Mouse (Mus musculus) layer of hippocampus, postnatal 25 days (tissue): ENCODE data around the gene Sprr2a3. TPM values are rescaled to one million over a fixed set of nuclear protein-coding genes. Genes with fewer than 3 reads are reported as not detected.
"Not testable (repeated sequence)": the region's sequence is repeated elsewhere in the genome, so short reads cannot be mapped to it uniquely, and the experiment has no call there.

Experiments used
- DNase-seq, 2 experiments: peaks; one replicate each; pipeline ENCODE4 v3.0.0; 2022; ENCODE audit warnings: mixed read lengths in 2 of 2, low spot score in 1 of 2; ENCODE audit errors: extremely low spot score in 1 of 2
- total RNA-seq, 2 experiments: library from RNA; stranded (reverse); gene quantifications; 2 replicates each; pipeline ENCODE4 v1.2.3; 2021

Sprr2a3 gene
- total RNA-seq, result not detected

GRCm38 (mm10) chr3:92285101-92285500 lies at the start of gene Sprr2a3:
Gene Sprr2a3, plus strand, starts transcription at chr3:92285417.
- DNase-seq, result not testable (repeated sequence)

DNA sequence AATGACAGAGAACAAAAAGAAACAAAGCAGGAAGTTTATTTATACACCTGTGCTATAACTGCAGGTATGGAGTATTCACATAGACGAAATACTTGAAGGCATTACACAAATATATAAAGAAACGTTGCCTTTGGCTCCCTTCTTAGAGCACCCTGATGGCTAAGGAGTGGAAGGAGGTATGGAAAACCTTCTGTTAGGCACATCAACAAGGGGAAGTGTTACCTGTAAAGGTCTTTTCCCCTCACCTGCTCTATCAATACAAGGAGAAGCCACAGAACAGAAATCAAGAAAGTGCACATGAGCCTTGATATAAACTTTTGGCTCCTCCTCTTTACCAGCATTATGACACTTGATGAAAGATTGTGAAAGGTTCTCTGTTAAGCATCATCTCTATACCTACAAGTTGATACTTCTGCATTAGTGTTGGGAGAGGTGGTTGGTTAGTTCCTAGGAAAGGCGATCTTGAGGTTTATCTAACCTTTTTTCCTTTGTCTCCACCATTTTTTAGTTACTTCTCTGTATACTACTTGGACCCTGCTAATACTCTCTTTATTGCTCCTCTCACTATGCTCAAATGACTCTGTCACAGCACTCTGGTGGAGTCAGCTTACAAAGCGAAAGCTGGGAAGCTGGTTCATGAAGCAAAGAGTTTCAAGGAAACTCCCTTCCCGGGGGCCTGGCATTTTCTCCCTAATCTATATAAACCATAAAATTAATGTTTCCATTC lies 48.6 kb upstream of the Sprr2a3 start:
- not testable (repeated sequence) for DNase-seq

DNA sequence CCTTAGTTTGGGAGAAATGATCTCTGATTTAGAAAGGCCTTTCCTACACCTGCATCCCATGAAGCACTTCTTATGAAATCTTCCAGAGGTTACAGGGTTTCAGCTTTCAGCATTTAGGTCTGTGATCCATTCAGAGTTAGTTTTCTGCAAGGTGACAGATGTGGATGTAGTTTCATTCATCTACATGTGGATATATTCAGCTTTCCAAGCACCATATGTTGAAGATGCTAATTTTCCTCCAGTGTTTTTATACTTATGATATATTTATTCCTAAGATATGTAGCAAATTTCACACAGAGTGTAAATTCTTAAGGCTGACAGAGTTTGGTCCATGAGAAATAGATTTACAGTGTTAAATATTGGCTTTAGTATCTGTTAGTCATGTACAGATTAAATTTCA lies 46.5 kb upstream of the Sprr2a3 start:
- DNase-seq, result not testable (repeated sequence)

- DNase-seq, result not testable (repeated sequence)
Observed at GRCm38 (mm10) chr3:92239197-92239596, 46.0 kb upstream of the Sprr2a3 start.

DNA sequence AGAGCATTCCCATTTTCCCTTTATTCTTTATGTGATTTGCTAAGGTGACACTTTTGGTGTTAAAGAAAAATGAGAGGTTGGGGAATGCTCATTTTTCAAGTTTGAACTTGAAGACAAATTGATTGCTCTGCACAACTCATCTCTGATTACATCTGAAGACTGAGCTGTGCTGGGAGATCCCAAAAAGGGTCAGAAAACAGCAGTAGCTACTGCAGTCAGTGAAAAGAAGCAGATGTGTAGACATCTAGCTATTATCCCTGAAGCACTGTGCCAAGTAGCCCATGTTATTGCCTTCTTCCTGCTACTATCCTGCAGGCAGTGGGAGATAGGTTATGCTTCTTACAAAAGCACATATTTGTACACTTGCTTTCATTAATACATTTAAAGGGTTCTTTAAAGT lies 40.4 kb upstream of the Sprr2a3 start:
- not testable (repeated sequence) for DNase-seq

- not testable (repeated sequence) for DNase-seq
Observed at GRCm38 (mm10) chr3:92246245-92246644, 39.0 kb upstream of the Sprr2a3 start.

GRCm38 (mm10) chr3:92248494-92248893 lies 36.7 kb upstream of the Sprr2a3 start:
- not testable (repeated sequence) for DNase-seq

DNA sequence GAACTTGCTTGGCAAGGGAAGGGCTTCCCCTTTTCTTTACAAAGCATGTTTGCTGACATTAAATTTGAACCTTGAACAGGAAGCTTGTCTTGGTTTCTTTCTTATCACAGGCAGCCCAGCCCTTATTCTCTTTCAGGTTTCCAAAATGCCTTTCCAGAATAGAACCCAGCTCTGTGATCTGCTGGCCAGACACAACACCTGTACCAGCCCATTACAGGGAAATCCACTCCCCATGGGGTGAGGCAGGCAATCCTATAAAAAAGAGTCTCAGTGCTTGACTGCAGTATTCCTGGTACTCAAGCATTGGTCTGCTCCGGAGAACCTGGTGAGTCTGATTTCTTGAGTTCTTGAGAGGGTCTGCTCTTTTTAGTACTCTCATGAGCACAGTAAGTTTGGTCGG lies 34.8 kb upstream of the Sprr2a3 start:
- DNase-seq, result not testable (repeated sequence)

GRCm38 (mm10) chr3:92253860-92254259 lies 31.4 kb upstream of the Sprr2a3 start:
- not testable (repeated sequence) for DNase-seq

- DNase-seq, result not testable (repeated sequence)
Observed at GRCm38 (mm10) chr3:92258526-92258925, 26.7 kb upstream of the Sprr2a3 start.

GRCm38 (mm10) chr3:92263462-92263861 lies 21.8 kb upstream of the Sprr2a3 start:
- DNase-seq, result not testable (repeated sequence)

DNA sequence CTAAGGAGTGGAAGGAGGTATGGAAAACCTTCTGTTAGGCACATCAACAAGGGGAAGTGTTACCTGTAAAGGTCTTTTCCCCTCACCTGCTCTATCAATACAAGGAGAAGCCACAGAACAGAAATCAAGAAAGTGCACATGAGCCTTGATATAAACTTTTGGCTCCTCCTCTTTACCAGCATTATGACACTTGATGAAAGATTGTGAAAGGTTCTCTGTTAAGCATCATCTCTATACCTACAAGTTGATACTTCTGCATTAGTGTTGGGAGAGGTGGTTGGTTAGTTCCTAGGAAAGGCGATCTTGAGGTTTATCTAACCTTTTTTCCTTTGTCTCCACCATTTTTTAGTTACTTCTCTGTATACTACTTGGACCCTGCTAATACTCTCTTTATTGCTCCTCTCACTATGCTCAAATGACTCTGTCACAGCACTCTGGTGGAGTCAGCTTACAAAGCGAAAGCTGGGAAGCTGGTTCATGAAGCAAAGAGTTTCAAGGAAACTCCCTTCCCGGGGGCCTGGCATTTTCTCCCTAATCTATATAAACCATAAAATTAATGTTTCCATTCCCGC lies 13.7 kb upstream of the Sprr2a3 start:
- DNase-seq, result not testable (repeated sequence)

- not testable (repeated sequence) for DNase-seq
Observed at GRCm38 (mm10) chr3:92273504-92273903, 11.7 kb upstream of the Sprr2a3 start.

DNA sequence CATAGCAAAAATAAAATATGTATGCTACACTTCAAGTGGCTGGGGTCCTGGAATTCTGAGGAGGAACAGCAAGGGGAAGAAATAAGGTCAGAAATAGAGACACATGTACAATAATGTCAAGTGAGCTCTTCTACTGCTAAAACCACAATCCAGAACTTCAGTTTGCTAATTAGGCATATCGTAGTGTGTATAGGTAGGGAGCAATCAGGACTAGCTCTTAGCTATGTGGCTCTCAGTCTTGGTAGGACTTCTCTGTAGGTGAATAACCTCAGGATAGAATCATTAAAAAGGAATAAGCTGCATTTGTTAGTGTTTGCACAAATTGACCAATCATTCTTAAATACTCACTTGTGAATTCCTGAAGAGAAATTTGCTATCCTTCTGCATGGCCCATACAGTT lies 11.2 kb upstream of the Sprr2a3 start:
- DNase-seq, result not testable (repeated sequence)

GRCm38 (mm10) chr3:92279663-92280062 lies 5.6 kb upstream of the Sprr2a3 start:
- not testable (repeated sequence) for DNase-seq

- not testable (repeated sequence) for DNase-seq
Observed at GRCm38 (mm10) chr3:92280963-92281606, 4.1 kb upstream of the Sprr2a3 start.

- not testable (repeated sequence) for DNase-seq
Observed at GRCm38 (mm10) chr3:92288489-92288888, 3.3 kb downstream of the Sprr2a3 start.

DNA sequence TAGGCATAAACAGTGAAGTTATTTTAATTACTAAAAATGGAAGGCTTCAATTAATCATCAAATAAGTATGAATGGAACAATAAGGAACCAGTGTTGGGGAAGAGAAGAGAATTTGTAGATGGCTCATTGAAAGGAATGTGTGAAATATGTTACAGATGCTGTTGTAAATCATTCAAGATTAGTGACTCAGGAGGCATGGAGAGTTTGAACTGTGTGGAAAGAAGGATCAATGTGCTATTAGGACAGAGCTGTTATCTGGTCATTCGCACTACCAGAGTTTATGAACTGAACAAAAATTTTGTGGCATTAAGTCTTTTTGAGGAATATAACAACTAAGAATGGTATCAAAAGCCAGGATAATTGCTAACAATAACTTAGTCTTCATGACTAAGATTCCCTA lies 22.2 kb downstream of the Sprr2a3 start:
- DNase-seq, result no peak

DNA sequence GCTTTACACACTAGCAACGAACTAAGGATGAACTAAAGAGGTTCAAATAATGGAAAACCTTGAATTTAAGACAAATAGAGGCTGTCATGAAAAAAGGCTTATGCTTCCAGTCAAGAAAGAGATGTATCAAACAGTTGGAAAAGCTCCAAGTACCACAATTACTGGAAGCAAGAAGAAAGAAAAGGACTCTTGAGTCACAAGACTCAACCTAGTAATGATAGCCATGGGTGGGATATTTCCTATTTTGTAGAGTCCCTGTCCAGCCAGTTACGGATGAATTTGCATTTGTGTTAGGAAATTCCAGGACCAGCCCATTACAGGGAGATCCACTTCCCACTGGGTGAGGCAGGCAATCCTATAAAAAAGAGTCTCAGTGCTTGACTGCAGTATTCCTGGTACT lies 31.1 kb downstream of the Sprr2a3 start, which contains the start of gene Sprr2b:
TSS of gene Sprr2b (plus strand) at position 301 of the 400 bp plus-strand sequence.
- DNase-seq, result no peak

GRCm38 (mm10) chr3:92317384-92317783 lies 32.2 kb downstream of the Sprr2a3 start:
- DNase-seq, result no peak

GRCm38 (mm10) chr3:92336278-92336677 lies 51.1 kb downstream of the Sprr2a3 start:
- DNase-seq, result no peak
